Mouse (Mus musculus): ENCODE data around the gene Ccl4. TPM values are rescaled to one million over a fixed set of nuclear protein-coding genes. Genes with fewer than 3 reads are reported as not detected.

The Ccl4 gene
- 15.6 and 16.2 TPM in 2 replicates for total RNA-seq (2017)

- ATAC-seq (ENCODE audit: extremely low read depth, insufficient number of reproducible peaks, low FRiP score, poor library complexity, severe bottlenecking): peak; percentile 35
Measured at GRCm38 (mm10) chr11:83662204-83662603, at the start of gene Ccl4. TSS of gene Ccl4 (plus strand) at chr11:83662584.

GRCm38 (mm10) chr11:83616586-83616985 lies 45.8 kb upstream of the Ccl4 start:
- ATAC-seq (ENCODE audit: extremely low read depth, insufficient number of reproducible peaks, low FRiP score, poor library complexity, severe bottlenecking): peak; percentile 56; the same call in 1 of the 2 replicates

DNA sequence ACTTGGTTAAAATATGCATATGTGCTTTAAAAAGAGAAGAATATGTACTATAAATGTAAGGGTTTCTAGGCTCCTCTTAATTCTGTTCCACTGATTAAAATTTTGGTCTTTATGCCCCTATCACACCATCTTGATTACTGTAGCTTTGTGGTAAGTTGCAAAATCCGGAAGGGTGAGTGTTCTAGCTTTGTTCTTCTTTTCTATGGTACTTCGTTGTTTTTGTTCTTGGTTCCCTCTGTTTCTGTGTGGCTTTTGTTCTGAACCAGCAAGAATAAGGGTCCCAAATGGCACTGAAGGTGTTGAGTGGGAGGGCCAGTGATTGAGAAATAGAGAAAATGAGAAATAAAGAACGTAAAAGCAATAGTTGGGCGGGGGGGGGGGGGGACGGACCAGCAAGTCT lies 44.1 kb upstream of the Ccl4 start:
- ATAC-seq (ENCODE audit: extremely low read depth, insufficient number of reproducible peaks, low FRiP score, poor library complexity, severe bottlenecking): no peak

GRCm38 (mm10) chr11:83619037-83619436 lies 43.3 kb upstream of the Ccl4 start:
- ATAC-seq (ENCODE audit: extremely low read depth, insufficient number of reproducible peaks, low FRiP score, poor library complexity, severe bottlenecking): no peak

DNA sequence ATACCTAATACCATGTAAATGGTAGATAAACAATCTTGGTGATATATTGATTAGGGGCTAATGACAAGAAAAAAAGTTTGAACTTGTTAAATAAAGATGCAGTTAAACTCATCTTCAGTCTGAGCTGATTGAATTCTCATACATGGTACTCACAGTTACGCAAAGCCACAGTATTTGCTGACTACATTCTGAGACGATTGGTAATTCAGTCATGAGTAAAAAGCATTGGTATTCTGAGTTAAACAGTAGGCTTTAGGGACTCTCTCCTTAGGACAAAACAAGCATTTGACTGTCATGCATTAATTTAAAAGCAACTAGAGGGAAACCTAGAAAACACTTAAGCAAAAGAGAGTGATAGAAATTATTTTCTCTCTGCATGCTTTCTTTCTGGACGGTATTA lies 38.8 kb upstream of the Ccl4 start:
- ATAC-seq (ENCODE audit: extremely low read depth, insufficient number of reproducible peaks, low FRiP score, poor library complexity, severe bottlenecking): no peak

DNA sequence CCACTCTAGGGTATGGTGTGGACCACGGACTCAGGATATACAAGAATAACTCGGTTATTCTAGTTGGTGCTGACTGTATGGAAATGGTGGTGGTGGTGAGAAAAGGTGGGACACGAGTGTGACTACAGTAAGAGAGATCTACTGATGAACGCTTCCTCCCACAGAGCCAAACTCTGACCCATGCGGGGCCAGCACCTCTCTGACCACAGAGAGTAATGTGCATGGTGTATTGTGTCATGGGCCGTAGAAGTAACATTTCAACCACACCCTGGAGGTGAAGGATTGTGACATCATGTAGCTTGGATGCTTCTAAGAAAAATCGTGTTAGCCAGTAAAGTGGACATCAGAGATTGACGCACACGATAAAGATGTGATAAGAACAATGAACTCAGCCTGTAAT lies 33.6 kb upstream of the Ccl4 start:
- ATAC-seq (ENCODE audit: extremely low read depth, insufficient number of reproducible peaks, low FRiP score, poor library complexity, severe bottlenecking): peak; percentile 56; the same call in 1 of the 2 replicates

DNA sequence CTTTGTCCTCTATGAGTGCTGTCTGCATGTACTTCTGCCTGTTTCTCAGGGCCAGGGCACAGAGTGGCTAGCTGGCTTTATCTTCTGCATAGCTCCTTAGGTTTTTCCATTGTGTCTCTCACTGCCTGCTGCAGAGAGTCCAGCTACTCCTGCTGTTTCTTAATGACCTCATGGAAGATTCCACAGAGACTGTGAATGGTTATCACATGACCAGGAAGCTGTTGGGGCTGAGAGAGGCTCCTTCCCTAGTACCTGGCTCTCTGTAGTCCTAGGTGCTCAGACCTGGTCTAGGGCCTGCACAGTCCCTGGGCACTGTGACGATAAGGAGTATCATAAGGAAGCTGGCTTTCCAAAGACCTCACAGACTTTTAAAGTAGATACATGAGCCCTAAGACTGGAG lies 31.8 kb upstream of the Ccl4 start:
- no peak for ATAC-seq (ENCODE audit: extremely low read depth, insufficient number of reproducible peaks, low FRiP score, poor library complexity, severe bottlenecking)

DNA sequence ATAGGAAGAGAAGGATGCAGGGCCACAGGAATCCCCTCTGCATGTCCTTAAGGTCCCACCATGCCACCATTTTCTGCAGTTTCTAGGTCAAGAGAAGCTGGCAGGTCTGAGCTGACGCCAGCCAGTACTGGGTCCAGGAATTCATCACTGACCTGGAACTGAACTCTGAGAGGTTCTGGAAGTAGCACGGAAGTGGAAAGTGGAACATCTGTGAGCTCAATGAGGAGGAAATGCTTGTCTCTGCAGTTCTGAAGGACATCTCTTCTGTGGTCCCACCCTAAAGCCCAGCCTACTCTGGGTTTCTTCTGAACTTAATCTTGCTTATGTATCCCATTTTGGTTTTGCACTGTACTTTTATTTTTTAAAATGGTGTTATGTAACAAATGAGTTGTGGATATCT lies 31.3 kb upstream of the Ccl4 start:
- no peak for ATAC-seq (ENCODE audit: extremely low read depth, insufficient number of reproducible peaks, low FRiP score, poor library complexity, severe bottlenecking)

- peak; percentile 68; the same call in 1 of the 2 replicates for ATAC-seq (ENCODE audit: extremely low read depth, insufficient number of reproducible peaks, low FRiP score, poor library complexity, severe bottlenecking)
Measured at GRCm38 (mm10) chr11:83632744-83633143, 29.6 kb upstream of the Ccl4 start.

DNA sequence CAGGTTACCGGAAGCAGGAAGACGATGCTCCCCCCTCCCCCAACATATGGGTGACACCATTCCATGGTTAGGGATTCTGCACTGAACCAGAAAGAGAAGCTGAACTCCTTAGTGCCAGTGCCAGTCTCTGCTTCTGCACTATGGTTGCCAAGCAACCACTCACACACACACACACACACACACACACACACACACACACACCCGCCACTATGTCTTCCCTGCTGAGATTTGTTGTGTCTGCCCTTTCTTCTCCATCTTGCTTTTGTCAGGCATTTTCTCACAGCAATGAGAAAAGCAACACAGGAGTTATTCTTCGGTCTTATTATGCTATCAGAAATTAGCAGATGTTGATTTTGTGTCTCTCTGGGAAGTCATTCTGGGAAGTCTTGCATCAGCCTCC lies 28.0 kb upstream of the Ccl4 start:
- no peak for ATAC-seq (ENCODE audit: extremely low read depth, insufficient number of reproducible peaks, low FRiP score, poor library complexity, severe bottlenecking)

GRCm38 (mm10) chr11:83634898-83635297 lies 27.5 kb upstream of the Ccl4 start:
- no peak for ATAC-seq (ENCODE audit: extremely low read depth, insufficient number of reproducible peaks, low FRiP score, poor library complexity, severe bottlenecking)

GRCm38 (mm10) chr11:83636742-83637235 lies 25.6 kb upstream of the Ccl4 start:
- ATAC-seq (ENCODE audit: extremely low read depth, insufficient number of reproducible peaks, low FRiP score, poor library complexity, severe bottlenecking): no peak

DNA sequence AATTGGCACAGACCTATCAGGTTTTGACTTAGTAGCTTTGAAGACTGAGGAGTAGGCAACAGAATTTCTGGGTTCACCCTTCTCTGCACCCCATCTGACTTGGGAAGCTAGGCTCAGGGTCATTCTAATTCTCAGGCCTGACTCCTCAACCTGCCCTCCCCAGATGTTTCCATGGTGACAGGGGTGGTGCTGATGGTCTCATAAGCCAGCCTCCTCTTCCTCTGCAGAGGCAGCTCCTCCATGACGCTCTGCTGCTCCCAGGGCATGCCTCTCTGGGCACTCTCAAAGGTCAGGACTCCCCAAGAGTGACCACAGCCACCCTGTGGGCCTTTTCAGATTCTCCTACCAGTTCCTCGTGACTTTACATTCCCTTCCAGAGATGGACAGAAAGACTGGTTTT lies 23.4 kb upstream of the Ccl4 start:
- peak; percentile 27; the same call in 1 of the 2 replicates for ATAC-seq (ENCODE audit: extremely low read depth, insufficient number of reproducible peaks, low FRiP score, poor library complexity, severe bottlenecking)

DNA sequence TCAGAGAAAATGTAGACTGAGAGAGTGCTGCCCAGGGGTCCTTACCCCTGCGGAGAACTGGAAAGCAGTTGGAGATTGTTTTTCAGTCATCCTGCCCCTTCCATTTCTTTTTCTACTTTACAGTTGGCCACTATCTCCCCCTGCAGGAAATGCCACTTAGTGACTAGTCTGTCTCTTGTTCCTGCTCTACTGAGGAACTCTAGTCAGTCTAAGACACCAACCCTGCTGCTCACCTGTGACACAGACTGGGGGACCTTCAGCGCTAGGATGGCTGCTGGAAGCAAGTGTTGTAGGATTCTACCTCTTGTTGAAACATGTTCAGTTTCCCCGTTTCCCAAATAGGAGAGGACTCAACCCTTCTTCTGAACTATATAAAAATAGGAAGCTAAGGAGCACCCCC lies 22.9 kb upstream of the Ccl4 start:
- peak; percentile 67 for ATAC-seq (ENCODE audit: extremely low read depth, insufficient number of reproducible peaks, low FRiP score, poor library complexity, severe bottlenecking)

GRCm38 (mm10) chr11:83640141-83640540 lies 22.2 kb upstream of the Ccl4 start:
- peak; percentile 90 for ATAC-seq (ENCODE audit: extremely low read depth, insufficient number of reproducible peaks, low FRiP score, poor library complexity, severe bottlenecking)

- ATAC-seq (ENCODE audit: extremely low read depth, insufficient number of reproducible peaks, low FRiP score, poor library complexity, severe bottlenecking): no peak
Measured at GRCm38 (mm10) chr11:83641216-83641615, 21.2 kb upstream of the Ccl4 start.

- ATAC-seq (ENCODE audit: extremely low read depth, insufficient number of reproducible peaks, low FRiP score, poor library complexity, severe bottlenecking): no peak
Measured at GRCm38 (mm10) chr11:83645521-83645920, 16.9 kb upstream of the Ccl4 start, which contains the start of gene Rpl9-ps1. TSS of gene Rpl9-ps1 (minus strand) at chr11:83645621.

DNA sequence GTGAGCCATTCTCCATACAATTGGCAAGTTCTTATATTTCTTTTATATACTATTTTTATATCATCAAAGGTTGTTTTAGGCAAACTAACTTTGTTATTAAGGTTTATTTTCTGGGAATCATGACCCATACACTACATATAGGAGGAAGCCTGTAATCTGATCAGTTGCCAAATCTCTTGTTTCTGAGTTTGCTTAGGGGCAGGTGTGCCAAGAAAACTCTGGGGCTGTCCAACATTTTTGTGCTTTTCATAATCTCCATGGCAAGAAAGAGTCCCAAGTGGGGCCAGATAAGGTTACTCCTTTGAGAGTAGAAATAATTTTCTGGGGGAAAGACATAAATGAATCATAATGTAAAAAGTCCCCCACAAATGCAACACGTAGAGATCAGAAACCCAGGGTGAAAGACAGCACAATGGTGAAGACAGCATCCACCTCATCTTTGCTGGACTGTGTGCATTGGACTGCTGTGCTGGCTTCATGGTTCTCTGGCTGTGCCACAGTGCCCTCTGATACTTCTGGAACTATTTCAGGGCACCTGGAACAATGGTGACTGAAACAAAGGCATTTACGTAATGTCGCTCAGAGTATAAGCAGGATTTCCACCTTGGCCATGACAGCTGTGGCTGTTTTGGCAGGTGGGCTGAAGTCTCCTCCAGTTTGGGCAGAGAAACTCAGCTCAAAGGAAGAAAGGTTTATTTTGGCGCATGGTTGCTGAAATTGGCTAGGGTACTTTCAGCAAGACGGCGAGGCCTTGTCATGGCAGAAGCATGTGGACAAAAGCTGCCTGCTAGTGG lies 15.8 kb upstream of the Ccl4 start:
- no peak for ATAC-seq (ENCODE audit: extremely low read depth, insufficient number of reproducible peaks, low FRiP score, poor library complexity, severe bottlenecking)

DNA sequence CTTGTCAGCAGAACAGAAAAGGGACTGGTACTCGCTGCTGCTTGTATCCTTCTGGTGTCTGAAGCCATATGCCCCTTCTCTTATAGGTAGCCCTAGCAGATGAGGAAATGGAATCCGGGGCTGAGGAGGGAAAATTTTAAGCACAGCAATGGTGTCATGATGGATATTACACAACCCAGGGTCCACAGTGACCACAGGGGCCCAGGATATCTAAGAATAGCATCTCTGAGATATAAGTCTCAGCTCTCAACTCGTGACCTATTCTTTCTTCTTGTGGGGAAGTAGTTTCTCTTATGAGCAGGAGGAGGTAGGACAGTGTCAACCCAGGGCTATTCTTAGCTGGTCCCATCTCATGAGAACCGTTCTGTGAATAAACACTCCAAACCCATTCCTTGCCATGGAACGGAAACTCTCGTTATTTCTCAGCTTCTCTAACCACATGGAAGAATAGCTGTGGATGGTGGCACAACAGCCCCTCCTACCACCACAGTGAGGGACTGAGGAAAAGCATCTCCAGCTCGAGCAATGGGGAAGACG lies 13.0 kb upstream of the Ccl4 start, which contains the start of gene Ccl3:
Gene Ccl3 (minus strand): TSS at position 51 of the 537 bp plus-strand sequence.
- peak; percentile 52 for ATAC-seq (ENCODE audit: extremely low read depth, insufficient number of reproducible peaks, low FRiP score, poor library complexity, severe bottlenecking)

DNA sequence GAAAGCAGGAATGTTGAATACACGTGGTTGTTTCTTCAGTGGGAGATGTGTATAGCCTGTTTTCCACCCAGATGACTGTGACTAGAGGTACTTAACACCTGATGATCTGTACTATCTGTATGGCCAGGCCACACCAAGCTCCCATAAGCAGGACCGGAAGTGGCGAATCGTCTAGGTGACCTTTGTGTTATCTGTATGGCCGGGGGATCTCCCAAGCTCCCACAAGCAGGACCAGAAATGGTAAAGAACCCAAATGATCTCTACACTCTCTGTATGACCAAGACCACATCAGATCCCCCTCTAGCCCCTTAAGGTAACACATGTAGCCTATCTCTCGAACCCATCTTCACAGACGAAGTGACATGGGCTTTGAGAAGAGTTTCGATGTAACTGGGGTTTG lies 7.8 kb upstream of the Ccl4 start:
- ATAC-seq (ENCODE audit: extremely low read depth, insufficient number of reproducible peaks, low FRiP score, poor library complexity, severe bottlenecking): no peak
